ENCODE assay signal across 19 mouse cellular contexts in genomic region chr6:99047322-99047721, GRCm38 (mm10).
DNase-seq lines count a peak whose midpoint lies in the region; ATAC-seq and TF ChIP-seq lines count a peak whose summit lies in the region.
"Had no signal": no experiment of that assay in that cellular context is flagged by ENCODE, and none has a peak within 500 bp of the region (broad histone marks: within the 10 kb centered on the region; RNA-seq: fewer than 3 reads in every experiment).

No protein-coding gene starts in this region.

- H3K36me3 ChIP-seq in CH12.LX (replicated peaks in 1 of 2; ENCODE audit: control insufficient read depth in 1 of 2, insufficient read depth in 1 of 2, low read length in 1 of 2) = peaks cover 25 to 43% of the 10 kb centered on the region in 2 experiments
- no peaks in the 10 kb centered on the region for H3K36me3 ChIP-seq in intestine, embryonic 15.5 days
- no peaks in the 10 kb centered on the region for H3K36me3 ChIP-seq in intestine, postnatal 0 days (ENCODE audit: control insufficient read depth, insufficient read depth)
- H3K36me3 ChIP-seq: embryonic facial prominence, embryonic 10.5 days; embryonic facial prominence, embryonic 12.5 days; forebrain, embryonic 15.5 days had no signal

- dilution Hi-C loops in CH12.LX (cut with MboI; ENCODE audit: extremely low pct_ligation_motif_present, extremely low pct_unique_long_range_greater_than_20kb, low sequenced_read_pairs) = no loop called here

- peaks cover 68% of the 10 kb centered on the region for H3K79me2 ChIP-seq in CH12.LX (replicated peaks; ENCODE audit: control insufficient read depth, extremely low read depth, insufficient read depth, poor library complexity, severe bottlenecking)

- H3K27me3 ChIP-seq in CH12.LX (replicated peaks) = no peaks in the 10 kb centered on the region
- no peaks in the 10 kb centered on the region for H3K27me3 ChIP-seq in intestine, embryonic 15.5 days (replicated peaks)
- H3K27me3 ChIP-seq in intestine, postnatal 0 days (replicated peaks; ENCODE audit: control insufficient read depth, insufficient read depth, low read length) = no peaks in the 10 kb centered on the region
- H3K27me3 ChIP-seq: embryonic facial prominence, embryonic 12.5 days; forebrain, embryonic 13.5 days; forebrain, embryonic 15.5 days had no signal

- 65% methylated on average over 5 of the region's 5 CpGs for WGBS in intestine, embryonic 15.5 days
- WGBS in intestine, postnatal 0 days = 38% methylated on average over 5 of the region's 5 CpGs

- TF ChIP-seq EP300 in CH12.LX (IDR thresholded peaks at IDR 0.05; ENCODE audit: low read length) = no peak

- ATAC-seq in intestine, embryonic 15.5 days = peak; percentile 51
- ATAC-seq in intestine, postnatal 0 days = peak; percentile 28; the same call in 1 of the 2 replicates
- ATAC-seq: forebrain, embryonic 13.5 days; forebrain, embryonic 15.5 days; forebrain, postnatal 0 days had no signal

- no peak for TF ChIP-seq RAD21 in CH12.LX (IDR thresholded peaks at IDR 0.05; ENCODE audit: low read depth, low read length)

- DNase-seq in CH12.LX (ENCODE audit: extremely low read depth) = no peak
- no peak for DNase-seq in adrenal gland, postnatal 25 days
- DNase-seq in MN1 (ENCODE audit: low spot score) = no peak
- no peak for DNase-seq in adrenal gland, adult 2 months
- DNase-seq: adrenal gland, adult 8-10 months; adrenal gland, postnatal 14 days; cerebellum, adult 11-12 months; cerebellum, adult 2 months; cerebellum, adult 9-10 months; cerebellum, postnatal 10 days; cerebellum, postnatal 25 days; forebrain, postnatal 0 days had no signal

- no peak for TF ChIP-seq POLR2A in CH12.LX (IDR thresholded peaks at IDR 0.05; ENCODE audit: low read depth, low read length)

- peak overlapping the region; percentile 60 for H3K27ac ChIP-seq in CH12.LX (ENCODE audit: insufficient read depth, low read depth)
- no peak overlapping the region for H3K27ac ChIP-seq in intestine, embryonic 15.5 days
- no peak overlapping the region for H3K27ac ChIP-seq in intestine, postnatal 0 days (ENCODE audit: low read depth, low read length)
- H3K27ac ChIP-seq: embryonic facial prominence, embryonic 10.5 days; embryonic facial prominence, embryonic 12.5 days; forebrain, embryonic 13.5 days; forebrain, embryonic 15.5 days had no signal

- H3K4me2 ChIP-seq in CH12.LX (ENCODE audit: insufficient read depth, low read depth, poor library complexity, severe bottlenecking) = no peak overlapping the region
- H3K4me2 ChIP-seq in intestine, embryonic 15.5 days (replicated peaks) = no peak overlapping the region
- peak overlapping the region; percentile 27 for H3K4me2 ChIP-seq in intestine, postnatal 0 days (replicated peaks; ENCODE audit: low read depth)
- H3K4me2 ChIP-seq: embryonic facial prominence, embryonic 12.5 days; forebrain, embryonic 13.5 days; forebrain, embryonic 15.5 days had no signal

- no peak for TF ChIP-seq CTCF in CH12.LX (conservative IDR thresholded peaks at IDR 0.05 in 1 of 2, IDR thresholded peaks at IDR 0.05 in 1 of 2; ENCODE audit: low read depth in 2 of 2, low read length in 2 of 2)
- TF ChIP-seq CTCF in intestine, postnatal 0 days (IDR thresholded peaks at IDR 0.05; ENCODE audit: low read depth) = no peak

- no peak overlapping the region for H3K4me3 ChIP-seq in CH12.LX (replicated peaks in 1 of 3; ENCODE audit: low read depth in 2 of 3, low read length in 2 of 3, poor library complexity in 1 of 3)
- H3K4me3 ChIP-seq in intestine, embryonic 15.5 days (replicated peaks) = no peak overlapping the region
- H3K4me3 ChIP-seq in intestine, postnatal 0 days (ENCODE audit: low read depth, low read length) = no peak overlapping the region
- H3K4me3 ChIP-seq: embryonic facial prominence, embryonic 10.5 days; embryonic facial prominence, embryonic 12.5 days; forebrain, embryonic 13.5 days; forebrain, embryonic 15.5 days had no signal

- H3K9me3 ChIP-seq in CH12.LX (replicated peaks; ENCODE audit: low read length) = no peaks in the 10 kb centered on the region
- H3K9me3 ChIP-seq in intestine, embryonic 15.5 days = no peaks in the 10 kb centered on the region
- no peaks in the 10 kb centered on the region for H3K9me3 ChIP-seq in intestine, postnatal 0 days (ENCODE audit: control insufficient read depth)
- H3K9me3 ChIP-seq: embryonic facial prominence, embryonic 10.5 days; embryonic facial prominence, embryonic 12.5 days; forebrain, embryonic 13.5 days; forebrain, embryonic 15.5 days; G1E had no signal

- H3K9ac ChIP-seq in CH12.LX (ENCODE audit: insufficient read depth, low read depth) = no peak overlapping the region
- H3K9ac ChIP-seq in intestine, embryonic 15.5 days = no peak overlapping the region
- H3K9ac ChIP-seq in intestine, postnatal 0 days (ENCODE audit: low read depth, low read length) = no peak overlapping the region
- H3K9ac ChIP-seq: embryonic facial prominence, embryonic 12.5 days; forebrain, embryonic 13.5 days; forebrain, embryonic 15.5 days; forebrain, postnatal 0 days had no signal

- in situ Hi-C loops in CH12.LX (cut with MboI; ENCODE audit: low pct_ligation_motif_present, low pct_unique_long_range_greater_than_20kb, low sequenced_read_pairs) = no loop called here

- peaks cover 40 to 92% of the 10 kb centered on the region in 2 experiments for H3K4me1 ChIP-seq in CH12.LX (ENCODE audit: control insufficient read depth in 1 of 2, insufficient read depth in 2 of 2)
- H3K4me1 ChIP-seq in intestine, embryonic 15.5 days (replicated peaks) = peaks cover 8% of the 10 kb centered on the region
- 0 out of 2 replicates have a peak, but pooled peaks cover 2% of the 10 kb centered on the region for H3K4me1 ChIP-seq in intestine, postnatal 0 days (replicated peaks; ENCODE audit: control insufficient read depth, insufficient read depth, low read length)
- H3K4me1 ChIP-seq: embryonic facial prominence, embryonic 12.5 days; forebrain, embryonic 15.5 days had no signal

TF ChIP-seq in CH12.LX, 34 proteins besides CTCF, POLR2A, EP300 and RAD21:
- no peak for TF ChIP-seq TBP (conservative IDR thresholded peaks at IDR 0.05; ENCODE audit: low read depth, low read length)
- TF ChIP-seq MXI1 (IDR thresholded peaks at IDR 0.05; ENCODE audit: low read depth, low read length) = no peak
- TF ChIP-seq E2F4 (IDR thresholded peaks at IDR 0.05; ENCODE audit: insufficient replicate concordance, low read depth, low read length) = no peak
- TF ChIP-seq UBTF (IDR thresholded peaks at IDR 0.05; ENCODE audit: low read depth, low read length) = no peak
- TF ChIP-seq BHLHE40 (IDR thresholded peaks at IDR 0.05; ENCODE audit: low read depth, low read length) = no peak
- TF ChIP-seq CHD2 (IDR thresholded peaks at IDR 0.05; ENCODE audit: low read length) = no peak
- TF ChIP-seq ZKSCAN1 (IDR thresholded peaks at IDR 0.05; ENCODE audit: borderline replicate concordance, low read depth, low read length) = no peak
- no peak for TF ChIP-seq MEF2A (IDR thresholded peaks at IDR 0.05; ENCODE audit: borderline replicate concordance, low read depth, low read length)
- TF ChIP-seq JUND (conservative IDR thresholded peaks at IDR 0.05; ENCODE audit: low read depth, low read length) = no peak
- no peak for TF ChIP-seq ETS1 (conservative IDR thresholded peaks at IDR 0.05; ENCODE audit: low read depth, low read length)
- TF ChIP-seq SMC3 (IDR thresholded peaks at IDR 0.05; ENCODE audit: low read depth, low read length) = no peak
- TF ChIP-seq ELF1 (IDR thresholded peaks at IDR 0.05; ENCODE audit: low read depth, low read length) = no peak
- no peak for TF ChIP-seq MAZ (IDR thresholded peaks at IDR 0.05; ENCODE audit: low read depth, low read length)
- TF ChIP-seq ZNF384 (IDR thresholded peaks at IDR 0.05; ENCODE audit: low read depth, low read length) = no peak
- no peak for TF ChIP-seq CHD1 (IDR thresholded peaks at IDR 0.05; ENCODE audit: low read depth, low read length)
- TF ChIP-seq IRF4 (IDR thresholded peaks at IDR 0.05; ENCODE audit: low read depth, low read length) = no peak
- TF ChIP-seq KAT2A (IDR thresholded peaks at IDR 0.05; ENCODE audit: insufficient replicate concordance, low read length) = no peak
- TF ChIP-seq USF2 (conservative IDR thresholded peaks at IDR 0.05; ENCODE audit: low read depth, low read length) = no peak
TF ChIP-seq in CH12.LX: peak in this region for 0.
